Mouse (Mus musculus) brain, embryonic 14.5 days (tissue): Measurements from ENCODE around the gene Thbs2. TPM values are rescaled to one million over a fixed set of nuclear protein-coding genes. Genes with fewer than 3 reads are reported as not detected.

Experiments
- DNase-seq: peaks from one replicate; pipeline ENCODE4 v3.0.0-alpha.2; 2011; ENCODE audit warnings: low read depth
- CTCF ChIP-seq: fragments of 200-500 bp; IDR thresholded peaks from 2 replicates; pipeline ENCODE4 v1.5.1; 2012; ENCODE audit warnings: inconsistent platforms, mild to moderate bottlenecking, moderate library complexity, borderline replicate concordance; ENCODE audit not compliant: insufficient read depth, insufficient read length; ENCODE audit errors: extremely low read depth
- POLR2A ChIP-seq: fragments of 200-500 bp; IDR thresholded peaks from 2 replicates; pipeline ENCODE4 v1.6.1; 2012; ENCODE audit warnings: mild to moderate bottlenecking, inconsistent platforms, borderline replicate concordance; ENCODE audit not compliant: poor library complexity, insufficient read depth, insufficient read length, severe bottlenecking; ENCODE audit errors: extremely low read depth
- polyA plus RNA-seq: library from polyadenylated mRNA; depleted of rRNA; stranded (reverse); fragments of >200 nt; gene quantifications from 2 replicates; pipeline ENCODE4 v1.2.3, GENCODE M21; 2012; rRNA removed

Thbs2 gene
- polyA plus RNA-seq, 1 experiment = 7.9 TPM

GRCm38 (mm10) chr17:14619038-14619437, 75.0 kb downstream of the Thbs2 start:
- no peak for DNase-seq
- no peak for TF ChIP-seq CTCF
- no peak for TF ChIP-seq POLR2A

Other genes starting within 250 kb of the Thbs2 start
- gene Wdr27, start 248.9 kb upstream of the Thbs2 start, polyA plus RNA-seq = 4.7 and 5.1 TPM in 2 replicates
- gene 1600012H06Rik, start 248.9 kb upstream of the Thbs2 start, polyA plus RNA-seq = 18.7 and 22.3 TPM in 2 replicates